Mouse (Mus musculus) urinary bladder, postnatal 0 days (tissue): ENCODE results near the gene Cnr2. TPM values are rescaled to one million over a fixed set of nuclear protein-coding genes. Genes with fewer than 3 reads are reported as not detected.

Experiments
- polyA plus RNA-seq: library from polyadenylated mRNA; unstranded; fragments of >200 nt; fragmentation: Nextera tagmentation; extraction: Ambion mirVana; gene quantifications from 2 replicates; pipeline ENCODE4 v1.2.1, GENCODE M21; 2015

Cnr2 gene
- polyA plus RNA-seq, result 0.14 and 0.44 TPM in 2 replicates

GRCm38 (mm10) chr4:135895071-135895571, at the start of gene Cnr2:
TSS of gene Cnr2 (plus strand) at chr4:135895394.

DNA sequence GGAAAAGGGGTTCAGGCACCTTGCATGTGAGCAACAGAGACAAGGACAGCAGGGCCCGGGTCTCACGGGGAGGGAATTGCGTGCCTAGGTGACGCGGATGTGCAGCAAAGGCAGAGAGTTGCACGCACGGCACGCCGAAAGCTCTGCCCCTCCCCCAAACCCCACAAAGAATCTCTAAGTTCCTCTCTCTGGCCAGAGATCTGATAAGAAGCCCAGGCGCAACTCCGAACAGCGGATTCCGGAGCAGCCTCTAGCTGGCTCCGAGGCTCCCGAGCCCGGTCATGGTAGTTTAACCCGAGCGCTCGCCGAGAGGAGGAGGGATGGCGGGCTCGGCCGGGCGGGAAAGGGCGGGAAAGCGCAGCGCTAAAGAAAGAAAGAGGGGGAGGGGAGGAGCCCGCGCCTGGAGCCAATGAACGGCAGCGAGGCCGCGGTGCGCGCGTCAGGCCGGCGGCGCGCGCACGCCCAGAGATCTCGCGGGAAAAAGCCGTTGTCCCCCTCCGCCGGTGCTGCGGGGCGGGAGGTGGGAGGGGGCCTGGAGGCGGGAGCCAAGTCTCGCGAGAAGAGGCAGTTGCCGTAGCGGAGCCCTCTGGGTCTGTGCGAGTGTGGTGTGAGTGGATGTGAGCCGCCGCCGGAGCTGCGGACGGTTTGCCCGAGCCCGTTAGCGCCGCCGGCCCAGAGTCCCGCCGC, 39.5 kb upstream of the Cnr2 start, which contains the start of gene Srsf10:
Srsf10 (plus strand) TSS at position 212 of the 687 bp plus-strand sequence.

GRCm38 (mm10) chr4:135873526-135874202, 21.5 kb upstream of the Cnr2 start, which contains the start of gene Pnrc2:
TSS of gene Pnrc2 (minus strand) at chr4:135873850.

GRCm38 (mm10) chr4:135920304-135921241, 25.4 kb downstream of the Cnr2 start, which contains the start of gene Fuca1:
TSS of gene Fuca1 (plus strand) at chr4:135920735.

GRCm38 (mm10) chr4:135946278-135946658, 51.1 kb downstream of the Cnr2 start, which contains the start of gene Hmgcl:
TSS of gene Hmgcl (plus strand) at chr4:135946448.

DNA sequence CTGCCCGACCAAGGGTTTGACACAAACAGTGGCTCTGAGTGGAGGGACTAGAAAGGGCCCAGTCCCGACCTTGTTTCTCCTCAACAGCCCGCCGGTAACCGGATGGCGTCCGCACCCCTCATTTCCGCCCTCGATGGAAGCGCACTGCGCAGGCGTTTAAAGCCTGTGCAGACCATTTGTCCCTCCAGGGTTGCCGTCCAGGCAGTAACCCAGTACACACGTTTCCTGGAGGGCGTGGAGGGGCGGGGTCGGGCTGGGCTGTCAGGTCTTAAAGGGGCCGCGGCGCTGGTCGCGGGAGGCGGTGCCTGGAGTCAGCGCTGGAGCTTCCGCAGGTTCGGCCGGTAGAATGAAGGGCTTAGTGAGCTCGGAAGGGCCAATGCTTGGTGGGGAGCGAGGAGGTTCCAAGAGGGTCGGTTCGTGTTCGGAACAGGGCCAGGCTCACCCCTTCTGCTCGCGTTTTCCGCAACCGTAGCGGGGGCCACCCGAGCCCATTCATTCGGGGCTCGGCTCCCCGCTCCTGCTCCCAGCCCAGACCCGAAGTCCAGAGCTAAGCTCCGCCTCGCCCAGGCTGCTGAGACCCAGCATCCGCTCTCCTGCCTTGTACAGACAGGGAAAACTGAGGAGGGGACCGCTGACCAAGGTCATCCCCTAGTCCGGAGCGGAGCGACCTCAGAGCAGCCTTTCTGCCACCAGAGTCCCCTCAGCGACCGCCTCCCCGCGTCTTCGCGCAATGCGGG, 68.4 kb downstream of the Cnr2 start, which contains the start of gene Gale:
Gale (plus strand) TSS at position 271 of the 737 bp plus-strand sequence.

Other genes starting within 250 kb of the Cnr2 start
- gene Ifnlr1, start 209.1 kb upstream of the Cnr2 start, polyA plus RNA-seq, result 1.6 and 1.7 TPM in 2 replicates
- 0.37 and 0.52 TPM in 2 replicates for gene Il22ra1, start 167.2 kb upstream of the Cnr2 start, polyA plus RNA-seq
- gene Myom3, start 135.7 kb upstream of the Cnr2 start, polyA plus RNA-seq, result 0.11 and 0.12 TPM in 2 replicates
- 85.6 and 105 TPM in 2 replicates for gene Srsf10, start 39.6 kb upstream of the Cnr2 start, polyA plus RNA-seq
- gene Pnrc2, start 21.5 kb upstream of the Cnr2 start, polyA plus RNA-seq, result 66.4 and 75.1 TPM in 2 replicates
- gene Fuca1, start 25.3 kb downstream of the Cnr2 start, polyA plus RNA-seq, result 46.9 and 63.5 TPM in 2 replicates
- gene Hmgcl, start 51.1 kb downstream of the Cnr2 start, polyA plus RNA-seq, result 50.6 and 58.5 TPM in 2 replicates
- gene Gale, start 68.3 kb downstream of the Cnr2 start, polyA plus RNA-seq, result 25.0 and 36.9 TPM in 2 replicates
- 59.6 and 61.4 TPM in 2 replicates for gene Lypla2, start 77.2 kb downstream of the Cnr2 start, polyA plus RNA-seq
- gene Pithd1, start 91.9 kb downstream of the Cnr2 start, polyA plus RNA-seq, result 31.2 and 35.1 TPM in 2 replicates
- 21.9 and 23.1 TPM in 2 replicates for gene Eloa, start 126.4 kb downstream of the Cnr2 start, polyA plus RNA-seq
- gene Rpl11, start 158.0 kb downstream of the Cnr2 start, polyA plus RNA-seq, result 334 and 353 TPM in 2 replicates
- 231 and 234 TPM in 2 replicates for gene Id3, start 248.1 kb downstream of the Cnr2 start, polyA plus RNA-seq